Mouse (Mus musculus) adrenal gland, adult 2 months (tissue): ENCODE results near the gene Gm39566. TPM values are rescaled to one million over a fixed set of nuclear protein-coding genes. Genes with fewer than 3 reads are reported as not detected.

Experiments used
- DNase-seq: peaks from one replicate; pipeline ENCODE4 v3.0.0; 2021
- polyA plus RNA-seq: library from polyadenylated mRNA; depleted of rRNA; stranded (reverse); fragments of >200 nt; gene quantifications from 2 replicates; pipeline ENCODE4 v1.2.3, GENCODE M21; 2012
- total RNA-seq, 2 experiments: library from RNA; stranded (reverse); gene quantifications; 2 replicates each; pipeline ENCODE4 v1.2.3; 2021

Gm39566 gene
- total and polyA plus RNA-seq, 3 experiments: not detected

GRCm38 (mm10) chr11:69834001-69834549 lies 19.0 kb upstream of the Gm39566 start:
- peak; percentile 47 for DNase-seq

- DNase-seq: no peak
These were observed 18.5 kb upstream of the Gm39566 start for GRCm38 (mm10) chr11:69833554-69833953.

- no peak for DNase-seq
These were observed 13.7 kb upstream of the Gm39566 start for GRCm38 (mm10) chr11:69828832-69829231.

GRCm38 (mm10) chr11:69823456-69823855 lies 8.4 kb upstream of the Gm39566 start:
- DNase-seq: no peak

- no peak for DNase-seq
These were observed 7.0 kb upstream of the Gm39566 start, which contains the start of gene Spem1 for GRCm38 (mm10) chr11:69822080-69822479. Gene Spem1, minus strand, starts transcription at chr11:69822180.

- no peak for DNase-seq
These were observed 3.8 kb upstream of the Gm39566 start for GRCm38 (mm10) chr11:69818871-69819270.

- DNase-seq: no peak
These were observed 3.3 kb upstream of the Gm39566 start, which contains the start of gene Spem2 for GRCm38 (mm10) chr11:69818365-69818764. Gene Spem2, minus strand, starts transcription at chr11:69818465.

- DNase-seq: no peak
These were observed 1.4 kb upstream of the Gm39566 start for GRCm38 (mm10) chr11:69816520-69816919.

- no peak for DNase-seq
These were observed 4.8 kb downstream of the Gm39566 start for GRCm38 (mm10) chr11:69810280-69810679.

- no peak for DNase-seq
These were observed 7.5 kb downstream of the Gm39566 start for GRCm38 (mm10) chr11:69807641-69808040.

- DNase-seq: no peak
These were observed 8.7 kb downstream of the Gm39566 start for GRCm38 (mm10) chr11:69806378-69806777.

- DNase-seq: no peak
These were observed 9.9 kb downstream of the Gm39566 start, which contains the start of gene Tmem102 for GRCm38 (mm10) chr11:69804972-69805909. Gene Tmem102, minus strand, starts transcription at chr11:69805624.

- DNase-seq: no peak
These were observed 10.5 kb downstream of the Gm39566 start for GRCm38 (mm10) chr11:69804652-69804940.

GRCm38 (mm10) chr11:69803786-69804651 lies 11.1 kb downstream of the Gm39566 start:
- peak; percentile 92 for DNase-seq

GRCm38 (mm10) chr11:69803328-69803727 lies 11.8 kb downstream of the Gm39566 start:
- no peak for DNase-seq

- peak; percentile 95 for DNase-seq
These were observed 12.4 kb downstream of the Gm39566 start for GRCm38 (mm10) chr11:69802648-69803105.

- no peak for DNase-seq
These were observed 13.6 kb downstream of the Gm39566 start, which contains the start of gene Fgf11 for GRCm38 (mm10) chr11:69801379-69801977. Gene Fgf11, minus strand, starts transcription at chr11:69801857.

GRCm38 (mm10) chr11:69800392-69801197 lies 14.5 kb downstream of the Gm39566 start:
- DNase-seq: peak; percentile 55

GRCm38 (mm10) chr11:69800138-69800391 lies 15.0 kb downstream of the Gm39566 start:
- DNase-seq: no peak

- DNase-seq: no peak
These were observed 15.5 kb downstream of the Gm39566 start for GRCm38 (mm10) chr11:69799394-69800137.
